Mouse (Mus musculus) brain, adult 2 months (tissue): ENCODE results near the gene Zfand5.
"Not testable (repeated sequence)": the region's sequence is repeated elsewhere in the genome, so short reads cannot be mapped to it uniquely, and the experiment has no call there.

Source experiments
- DNase-seq: peaks from one replicate; pipeline ENCODE4 v3.0.0; 2011; ENCODE audit warnings: low read depth, low spot score

Zfand5 gene

DNA sequence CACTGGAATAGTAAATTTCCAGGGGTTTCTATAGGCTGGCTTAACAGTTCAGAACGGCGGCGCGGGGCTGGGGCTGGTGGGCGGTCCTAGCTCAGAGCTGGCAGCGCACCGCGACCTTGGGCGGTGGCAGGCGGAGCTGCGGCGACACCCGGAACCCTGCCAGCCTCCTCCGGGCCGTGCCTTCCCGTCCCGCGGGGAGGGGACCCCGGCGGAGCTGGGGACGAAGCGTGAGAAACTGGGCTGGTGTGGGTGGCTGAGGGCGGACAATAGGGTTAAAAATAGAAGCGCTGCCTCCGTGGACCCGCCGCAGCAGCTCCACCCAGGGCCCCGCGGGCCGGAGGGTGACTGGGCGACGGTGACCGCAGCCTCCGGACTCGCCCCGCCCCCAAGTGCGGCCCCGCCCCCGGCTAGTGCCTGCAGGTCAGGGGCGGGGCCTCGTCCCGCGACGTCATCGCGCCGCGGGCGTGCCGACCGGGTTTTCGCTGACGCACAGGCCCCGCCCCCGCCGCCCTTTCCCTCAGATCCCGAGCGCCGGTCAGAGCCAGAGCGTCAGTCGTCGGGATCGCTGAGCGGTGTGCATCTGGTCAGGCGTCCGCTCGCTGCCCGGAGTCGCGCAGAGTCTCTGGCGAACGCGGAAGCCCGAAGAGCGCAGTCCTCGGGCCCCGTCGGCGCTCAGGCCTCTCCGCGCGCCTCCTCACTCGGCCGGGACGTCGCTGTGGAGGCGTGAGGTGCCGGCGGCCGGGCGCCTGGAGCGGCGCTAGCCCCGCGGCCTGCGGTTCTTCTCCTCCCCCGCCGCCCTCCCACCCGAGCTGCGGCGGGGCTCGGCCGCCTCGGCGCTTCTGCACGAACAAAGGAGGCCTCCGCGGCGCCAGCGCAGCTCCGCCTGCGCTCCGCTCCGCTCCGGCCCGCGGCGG, at the start of gene Zfand5:
Zfand5 (plus strand) TSS at position 538 of the 914 bp plus-strand sequence.
- peak; percentile 98 for DNase-seq

DNA sequence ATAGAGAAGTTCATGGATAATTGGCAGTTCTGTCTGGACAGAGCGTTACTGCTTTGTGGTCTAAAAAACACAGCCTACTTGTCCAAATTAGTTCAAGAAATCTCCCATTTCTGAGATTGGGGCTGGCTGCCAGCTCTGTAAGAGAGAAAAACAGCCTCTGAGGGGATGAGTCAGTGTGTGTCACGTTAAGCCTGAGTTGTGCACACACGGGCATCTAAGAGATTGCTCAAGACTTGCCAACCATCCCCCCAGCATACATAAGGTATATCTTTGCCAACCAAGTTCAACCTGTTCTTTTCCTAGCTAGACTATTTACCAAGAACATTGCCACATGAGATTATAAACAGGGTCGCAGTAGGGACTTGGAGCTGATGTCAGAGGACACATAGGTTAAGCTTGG, 44.9 kb upstream of the Zfand5 start:
- peak; percentile 85 for DNase-seq

DNA sequence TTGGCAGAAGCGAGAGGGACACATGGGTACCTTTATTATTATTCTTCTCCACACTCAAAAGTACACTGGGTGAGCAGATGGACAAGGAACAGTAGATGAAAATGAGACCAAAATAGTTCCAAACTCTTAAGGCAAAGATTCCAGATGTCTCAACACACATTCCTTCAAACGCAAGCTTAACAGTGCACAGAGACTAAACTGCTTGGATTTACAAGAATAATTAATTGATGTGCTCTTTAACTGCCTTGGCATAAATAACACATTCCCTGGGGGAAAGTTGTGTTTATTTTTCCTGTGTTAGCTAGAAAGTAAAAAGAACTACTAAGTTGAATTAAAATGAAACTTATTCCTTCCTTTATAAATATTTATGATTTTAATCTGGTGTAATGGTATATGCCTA, 44.3 kb upstream of the Zfand5 start:
- DNase-seq = peak; percentile 43

DNA sequence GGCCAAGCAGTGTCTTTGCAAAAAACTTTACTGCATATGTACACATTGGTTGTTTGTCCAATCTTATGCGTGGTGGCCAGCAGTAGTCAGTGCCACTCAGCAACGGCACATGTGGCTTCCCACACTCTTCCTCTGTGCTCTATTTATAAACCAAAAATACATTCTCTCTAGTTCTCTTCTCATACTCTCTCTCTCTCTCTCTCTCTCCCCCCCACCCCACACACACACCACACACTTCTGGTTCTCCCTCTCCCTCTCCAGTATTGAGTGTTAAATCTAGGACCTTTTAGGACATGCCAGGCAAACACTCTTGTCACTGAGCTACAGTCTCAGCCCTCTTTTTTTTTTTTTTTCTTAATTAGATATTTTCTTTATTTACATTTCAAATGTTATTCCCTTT, 23.3 kb upstream of the Zfand5 start:
- DNase-seq = not testable (repeated sequence)

DNA sequence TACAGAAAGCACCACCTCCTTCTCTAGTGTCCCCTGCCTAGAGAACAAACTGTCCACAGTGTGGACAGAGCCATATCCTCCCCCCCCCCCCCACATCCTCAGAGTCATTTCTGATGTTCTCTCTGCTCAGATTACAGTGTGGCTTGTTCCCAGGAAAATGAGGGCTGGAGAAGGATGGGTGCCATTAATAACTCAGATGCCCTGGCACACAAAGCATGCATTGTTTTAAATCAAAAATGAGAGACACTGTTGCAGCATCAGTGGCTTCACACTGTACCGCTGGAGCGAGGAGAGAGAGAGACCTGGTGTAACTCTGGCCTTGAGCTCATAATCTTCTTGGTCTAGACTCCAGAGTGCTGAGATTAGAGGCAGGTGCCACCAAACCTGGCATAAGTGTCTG, 18.2 kb upstream of the Zfand5 start:
- DNase-seq = no peak

DNA sequence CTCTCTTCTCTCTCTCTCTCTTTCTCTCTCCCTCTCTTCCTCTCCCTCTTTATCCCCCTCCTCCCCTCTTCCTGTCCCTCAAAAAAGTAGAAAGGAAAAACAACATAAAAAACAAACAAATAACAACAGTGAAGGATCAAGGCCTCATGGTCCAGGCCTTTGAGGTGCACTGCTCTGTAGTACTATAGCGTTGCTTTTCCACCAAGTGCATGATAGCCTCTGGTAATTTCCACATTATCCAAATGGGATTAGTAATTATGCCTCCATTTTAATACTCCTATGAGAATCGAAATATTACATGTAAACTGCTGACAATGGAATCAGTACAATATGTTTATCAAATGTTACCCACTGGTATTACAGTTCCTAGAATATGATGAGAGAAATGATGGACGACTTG, 16.2 kb upstream of the Zfand5 start:
- DNase-seq = no peak

DNA sequence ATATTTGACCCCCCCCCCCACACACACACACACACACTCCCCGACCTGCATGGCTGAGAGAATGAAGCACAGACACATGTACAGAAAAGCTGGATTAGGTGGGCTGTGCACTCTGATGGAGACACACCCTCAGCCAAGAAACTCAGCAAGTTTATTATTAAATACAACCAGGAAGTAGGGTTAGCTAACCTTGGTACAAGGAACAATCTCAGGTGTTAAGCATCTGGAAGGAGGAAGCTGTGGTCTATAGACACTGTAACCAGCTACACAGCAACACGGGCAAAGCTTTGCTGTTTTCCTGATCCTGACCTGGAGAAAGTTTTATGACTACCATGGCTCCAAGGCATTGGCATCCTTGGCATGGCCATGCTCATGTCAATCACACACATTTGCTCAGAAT, 12.6 kb upstream of the Zfand5 start:
- DNase-seq = no peak

DNA sequence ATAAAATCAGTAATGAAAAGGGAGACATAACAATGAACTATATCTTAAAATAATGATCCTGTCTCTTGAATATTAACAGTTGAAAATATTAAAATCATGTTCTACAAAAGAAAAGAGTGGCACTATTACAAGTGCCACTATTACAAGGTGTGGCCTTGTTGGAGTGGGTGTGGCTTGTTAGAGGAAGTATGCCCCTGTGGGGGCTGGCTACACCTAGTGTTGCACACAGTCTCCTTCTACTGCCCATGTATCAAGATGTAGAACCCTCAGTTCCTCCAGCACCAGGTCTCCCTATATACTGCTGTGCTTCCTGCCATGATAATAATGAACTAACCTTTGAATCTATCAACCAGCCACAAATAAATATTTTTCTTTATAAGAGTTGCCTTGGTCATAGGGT, 11.8 kb upstream of the Zfand5 start:
- no peak for DNase-seq

DNA sequence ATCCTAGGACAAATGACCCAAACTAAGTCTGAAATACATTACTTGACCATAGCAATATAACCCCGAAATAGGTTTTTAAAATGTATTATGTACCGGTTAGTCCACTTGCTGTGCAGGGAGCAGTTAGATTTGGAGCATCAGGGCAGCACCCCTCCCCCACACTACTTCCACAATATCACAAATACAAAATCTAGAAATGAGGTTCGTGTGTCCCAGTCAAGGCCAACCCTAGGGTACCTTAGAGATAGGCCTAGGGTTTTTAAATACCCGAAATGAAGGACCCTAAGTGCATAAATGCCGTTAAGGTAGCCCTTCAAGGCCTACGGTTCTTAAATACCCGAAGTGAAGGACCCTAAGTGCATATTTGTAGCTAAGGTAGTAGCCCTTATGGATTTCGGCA, 892 bp upstream of the Zfand5 start:
- peak; percentile 49 for DNase-seq

DNA sequence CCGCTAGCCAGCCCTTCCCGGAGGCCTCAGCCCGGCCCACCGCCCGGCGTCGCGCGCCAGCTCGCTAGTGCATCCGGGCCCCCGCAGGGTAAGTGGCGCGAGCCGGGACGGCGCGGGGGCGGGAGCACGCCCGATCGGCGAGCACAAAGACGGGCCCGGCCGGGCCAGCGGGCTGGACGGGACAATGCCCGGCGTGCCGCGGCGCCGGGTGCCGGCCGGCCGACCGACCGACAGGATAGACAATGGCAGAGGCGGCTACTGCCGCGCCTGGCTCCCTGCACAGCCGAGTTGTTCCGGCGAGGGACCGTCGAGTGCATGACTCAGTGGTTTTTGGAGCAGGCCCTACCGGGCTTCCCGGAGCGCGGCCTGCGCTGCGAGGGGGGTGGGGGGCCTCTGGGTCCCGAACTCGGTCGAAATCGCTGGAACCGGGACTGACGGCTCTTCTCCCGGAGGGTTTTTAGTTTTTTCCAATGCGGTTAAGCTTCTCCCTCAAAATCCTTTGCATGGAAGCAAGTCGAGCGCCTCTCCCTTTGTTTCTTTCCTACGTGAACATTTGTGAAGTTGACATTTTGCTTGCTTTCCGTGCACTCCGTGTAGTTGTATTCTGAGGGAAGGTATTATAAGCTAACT, 692 bp downstream of the Zfand5 start:
- peak; percentile 84 for DNase-seq

DNA sequence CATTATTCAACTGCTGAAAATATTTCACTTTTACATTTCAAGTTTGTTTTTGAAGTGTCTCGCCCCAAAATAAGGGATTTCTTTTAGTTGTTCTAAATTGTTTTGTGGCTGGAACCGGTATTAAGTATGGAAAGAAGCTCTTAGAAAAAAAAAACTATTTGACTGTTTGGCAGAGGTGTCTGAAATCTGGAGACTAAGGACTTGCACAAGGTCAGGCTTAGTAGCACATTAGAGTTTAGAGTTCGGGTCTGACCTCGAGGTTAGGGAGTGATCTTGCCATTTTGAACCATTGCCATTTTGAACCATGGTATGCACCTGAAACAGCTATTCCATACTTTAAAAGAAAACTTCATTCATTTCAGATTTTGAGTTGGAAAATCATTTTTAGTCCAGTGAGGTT, 1.4 kb downstream of the Zfand5 start:
- peak; percentile 20 for DNase-seq

- DNase-seq = peak; percentile 97
These were observed 2.1 kb downstream of the Zfand5 start for GRCm38 (mm10) chr19:21274181-21274591.

GRCm38 (mm10) chr19:21274714-21275113, 2.6 kb downstream of the Zfand5 start:
- DNase-seq = peak; percentile 13

DNA sequence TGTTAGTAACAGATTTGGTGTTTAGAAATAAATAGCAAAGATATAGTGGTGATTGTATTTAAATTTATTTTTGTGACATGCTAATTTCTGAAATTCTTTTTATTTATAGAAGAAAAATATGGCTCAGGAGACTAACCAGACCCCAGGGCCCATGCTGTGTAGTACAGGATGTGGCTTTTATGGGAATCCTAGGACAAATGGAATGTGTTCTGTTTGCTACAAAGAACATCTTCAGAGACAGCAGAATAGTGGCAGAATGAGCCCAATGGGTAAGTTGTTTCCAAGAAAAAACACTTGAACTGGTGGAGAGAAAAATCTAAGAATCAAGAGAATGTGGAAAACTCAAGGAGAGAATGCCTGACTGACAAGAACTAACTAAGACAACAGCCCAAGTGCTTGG, 4.2 kb downstream of the Zfand5 start:
- DNase-seq = no peak

DNA sequence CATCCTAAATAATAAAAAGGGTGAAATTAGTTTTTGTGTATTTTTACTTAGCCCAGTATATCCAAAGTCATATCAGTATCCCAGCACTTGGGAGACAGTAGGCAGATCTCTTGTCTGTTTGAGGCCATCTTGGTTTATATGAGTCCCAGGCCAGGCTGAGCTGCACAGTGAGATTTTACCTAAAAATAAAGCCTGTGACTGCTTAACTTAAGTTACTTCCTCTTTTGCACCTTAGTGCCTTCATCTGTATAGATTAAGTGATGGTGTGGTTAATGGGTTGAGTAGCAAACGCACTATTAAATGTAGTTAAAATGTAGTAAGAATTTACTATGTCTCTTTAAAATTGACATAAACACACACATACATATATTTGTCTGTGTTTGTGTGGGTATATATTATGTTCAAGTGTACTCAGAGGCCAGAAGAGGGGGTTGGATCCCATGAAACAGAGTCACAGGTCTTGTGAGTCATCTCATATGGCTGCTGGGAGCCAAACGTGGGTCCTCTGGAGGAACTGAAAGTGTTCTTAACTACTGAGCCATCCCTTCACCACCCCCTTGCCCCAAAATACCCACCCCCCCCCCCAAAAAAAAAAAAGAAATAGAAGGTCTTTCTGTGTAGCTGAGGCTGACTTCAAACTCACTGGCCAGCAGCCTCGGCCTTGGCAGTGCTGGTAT, 14.5 kb downstream of the Zfand5 start:
- no peak for DNase-seq

DNA sequence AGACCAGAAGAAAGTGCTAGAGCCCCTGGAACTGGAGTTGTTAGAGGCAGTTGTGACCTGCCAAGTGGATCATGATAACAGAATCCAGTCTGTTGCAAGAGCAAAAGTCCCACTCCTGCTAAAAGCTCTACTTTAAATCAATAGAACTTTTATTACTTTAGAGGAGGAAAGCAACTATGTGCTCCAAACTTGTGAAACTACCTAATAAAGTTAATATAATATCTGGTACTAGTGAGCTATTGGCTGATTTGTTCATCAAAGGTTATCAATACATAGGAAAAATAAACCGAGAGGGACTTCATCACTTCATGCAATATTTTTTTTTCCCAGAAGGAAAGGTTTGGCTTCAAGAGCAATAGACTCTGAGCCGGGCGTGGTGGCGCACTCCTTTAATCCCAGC, 25.3 kb downstream of the Zfand5 start:
- no peak for DNase-seq

GRCm38 (mm10) chr19:21301787-21302186, 29.7 kb downstream of the Zfand5 start:
- peak; percentile 42 for DNase-seq

GRCm38 (mm10) chr19:21307755-21308154, 35.7 kb downstream of the Zfand5 start:
- peak; percentile 45 for DNase-seq

DNA sequence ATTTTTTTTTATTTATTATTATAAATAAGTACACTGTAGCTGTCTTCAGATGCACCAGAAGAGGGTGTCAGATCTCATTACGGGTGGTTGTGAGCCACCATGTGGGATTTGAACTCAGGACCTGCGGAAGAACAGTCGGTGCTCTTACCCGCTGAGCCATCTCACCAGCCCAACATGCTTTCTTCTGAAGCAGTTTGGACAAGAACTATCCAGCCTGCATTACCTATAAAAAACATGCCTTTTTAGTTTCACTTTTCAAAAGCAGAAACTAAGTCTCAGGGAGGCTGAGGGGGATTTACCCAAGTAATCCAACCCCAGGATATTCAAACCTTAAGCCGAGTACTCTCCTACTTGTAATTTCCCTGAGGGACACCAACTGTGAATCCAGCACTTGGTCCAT, 38.3 kb downstream of the Zfand5 start:
- DNase-seq = not testable (repeated sequence)

DNA sequence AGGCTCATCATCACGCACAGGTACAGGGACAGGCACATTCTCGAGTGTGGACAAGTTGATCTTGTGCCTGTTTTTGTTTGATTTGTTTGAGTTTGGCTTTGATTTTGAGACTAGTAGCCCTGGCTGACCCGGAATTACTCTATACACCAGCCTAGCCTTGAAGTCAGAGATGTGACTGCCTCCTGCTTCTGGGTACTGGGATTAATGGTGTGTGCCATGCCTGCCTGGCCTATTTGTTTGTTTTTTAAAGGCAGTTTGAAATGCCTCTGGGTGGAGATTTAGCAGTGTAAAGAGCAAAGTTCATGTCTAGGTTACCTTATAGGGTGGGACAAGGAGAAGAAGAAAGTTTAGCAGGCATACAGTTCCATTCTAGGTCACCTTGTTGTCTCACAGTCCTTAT, 43.6 kb downstream of the Zfand5 start:
- no peak for DNase-seq

- DNase-seq = no peak
These were observed 47.5 kb downstream of the Zfand5 start for GRCm38 (mm10) chr19:21319618-21320017.

DNA sequence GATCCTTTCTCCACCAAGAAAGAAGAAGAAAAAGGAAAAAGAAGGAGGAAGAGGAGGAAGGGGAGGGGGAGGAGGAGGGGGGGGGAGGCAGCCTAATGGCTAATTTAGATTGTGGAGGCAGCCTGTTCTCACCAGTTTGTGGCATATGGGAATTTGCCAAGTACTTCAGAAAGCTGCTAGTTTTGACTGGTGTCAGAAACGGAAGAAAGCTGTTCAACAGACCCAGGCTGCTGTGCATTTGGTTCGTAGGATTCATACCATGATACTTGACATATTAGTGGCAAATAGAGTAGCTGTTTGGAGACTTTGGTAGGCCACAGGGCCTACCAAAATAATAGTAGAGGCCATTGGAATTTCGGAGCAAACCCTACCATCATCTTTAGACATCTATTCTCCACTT, 53.3 kb downstream of the Zfand5 start:
- DNase-seq = peak; percentile 32
